Mouse (Mus musculus): ENCODE data around the gene Zbtb46.

GRCm38 (mm10) chr2:181494266-181494945 lies 35.2 kb upstream of the Zbtb46 start:
- TF ChIP-seq POLR2A (IDR thresholded peaks at IDR 0.05; ENCODE audit: extremely low read depth, insufficient read depth, low read length) (no peak), CTCF (IDR thresholded peaks at IDR 0.05; ENCODE audit: extremely low read depth, insufficient read depth, low read length) (no peak)
